Mouse (Mus musculus): ENCODE measurements around the gene Tcf7l1. TPM values are rescaled to one million over a fixed set of nuclear protein-coding genes. Genes with fewer than 3 reads are reported as not detected.
A peak's percentile ranks its signal among the peaks of the same experiment; 100 is the strongest.

Gene Tcf7l1
- total and polyA plus RNA-seq, 3 experiments = not detected

- Histone ChIP-seq H3K27ac (ENCODE audit: control insufficient read depth, low read depth, low read length) (no peak overlapping the region), H3K4me3 (ENCODE audit: control insufficient read depth in 1 of 2, insufficient read depth in 1 of 2, low read depth in 2 of 2, low read length in 2 of 2) (no peak overlapping the region), H3K9me3 (replicated peaks; ENCODE audit: insufficient read depth, low read length) (no peaks in the 10 kb centered on the region), H3K27me3 (ENCODE audit: control insufficient read depth in 1 of 2, insufficient read depth in 2 of 2, low read length in 2 of 2) (no peaks in the 10 kb centered on the region), H3K4me1 (ENCODE audit: control insufficient read depth in 1 of 2, insufficient read depth in 2 of 2, low read length in 2 of 2) (peaks cover 6 to 8% of the 10 kb centered on the region in 2 experiments), H3K36me3 (ENCODE audit: control insufficient read depth in 1 of 2, insufficient read depth in 2 of 2, low read length in 2 of 2) (peaks cover 3 to 7% of the 10 kb centered on the region in 2 experiments; a peak in 3 of 4 replicates), H3K9ac (ENCODE audit: control insufficient read depth, low read depth, low read length, poor library complexity, severe bottlenecking) (no peak overlapping the region), H3K79me2 (ENCODE audit: control insufficient read depth, insufficient read depth, low read length, poor library complexity) (no peaks in the 10 kb centered on the region)
- TF ChIP-seq GABPA (IDR thresholded peaks at IDR 0.05; ENCODE audit: low read depth, low read length) (no peak), ETS1 (IDR thresholded peaks at IDR 0.05; ENCODE audit: low read depth, low read length) (no peak), RAD21 (IDR thresholded peaks at IDR 0.05; ENCODE audit: low read depth, low read length) (no peak), NRF1 (IDR thresholded peaks at IDR 0.05; ENCODE audit: insufficient read depth, low read depth, low read length, poor library complexity, severe bottlenecking) (no peak), POLR2A (IDR thresholded peaks at IDR 0.05; ENCODE audit: control insufficient read depth in 1 of 2, insufficient read depth in 1 of 2, low read depth in 1 of 2, low read length in 2 of 2, poor library complexity in 1 of 2) (no peak), ZMIZ1 (IDR thresholded peaks at IDR 0.05; ENCODE audit: low read depth, low read length) (no peak), HCFC1 (IDR thresholded peaks at IDR 0.05; ENCODE audit: low read depth, low read length) (no peak), MAFK (IDR thresholded peaks at IDR 0.05; ENCODE audit: borderline replicate concordance, low read depth, low read length) (no peak), JUND (IDR thresholded peaks at IDR 0.05; ENCODE audit: low read depth, low read length) (no peak), TCF12 (IDR thresholded peaks at IDR 0.05; ENCODE audit: low read depth, low read length) (no peak), GATA1 (IDR thresholded peaks at IDR 0.05; ENCODE audit: low read depth, low read length) (no peak), MAZ (IDR thresholded peaks at IDR 0.05; ENCODE audit: low read depth, low read length) (no peak), ELF1 (IDR thresholded peaks at IDR 0.05; ENCODE audit: low read depth, low read length) (no peak), KAT2A (conservative IDR thresholded peaks at IDR 0.05; ENCODE audit: low read depth, low read length) (no peak), E2F4 (IDR thresholded peaks at IDR 0.05; ENCODE audit: borderline replicate concordance, low read depth, low read length) (no peak), USF2 (IDR thresholded peaks at IDR 0.05; ENCODE audit: borderline replicate concordance in 1 of 2, insufficient read depth in 1 of 2, low read depth in 1 of 2, low read length in 2 of 2) (no peak), POLR2AphosphoS5 (IDR thresholded peaks at IDR 0.05; ENCODE audit: borderline replicate concordance, low read depth, low read length) (no peak)
- no peak for DNase-seq (ENCODE audit: low read depth, low spot score)
Measured at GRCm38 (mm10) chr6:72604066-72604465, 185.0 kb downstream of the Tcf7l1 start.

GRCm38 (mm10) chr6:72601732-72602131, 187.3 kb downstream of the Tcf7l1 start:
- no peak overlapping the region for H3K27ac ChIP-seq (ENCODE audit: control insufficient read depth, low read depth, low read length)
- H3K79me2 ChIP-seq (ENCODE audit: control insufficient read depth, insufficient read depth, low read length, poor library complexity) = peaks cover 5% of the 10 kb centered on the region
- H3K36me3 ChIP-seq (ENCODE audit: control insufficient read depth in 1 of 2, insufficient read depth in 2 of 2, low read length in 2 of 2) = peaks cover 0 to 9% of the 10 kb centered on the region in 2 experiments; a peak in 3 of 4 replicates
- H3K27me3 ChIP-seq (ENCODE audit: control insufficient read depth in 1 of 2, insufficient read depth in 2 of 2, low read length in 2 of 2) = no peaks in the 10 kb centered on the region
- no peaks in the 10 kb centered on the region for H3K9me3 ChIP-seq (replicated peaks; ENCODE audit: insufficient read depth, low read length)
- H3K4me1 ChIP-seq (ENCODE audit: control insufficient read depth in 1 of 2, insufficient read depth in 2 of 2, low read length in 2 of 2) = peaks cover 8 to 14% of the 10 kb centered on the region in 2 experiments
- DNase-seq (ENCODE audit: low read depth, low spot score) = peak; percentile 94
- no peak overlapping the region for H3K9ac ChIP-seq (ENCODE audit: control insufficient read depth, low read depth, low read length, poor library complexity, severe bottlenecking)
- no peak overlapping the region for H3K4me3 ChIP-seq (ENCODE audit: control insufficient read depth in 1 of 2, insufficient read depth in 1 of 2, low read depth in 2 of 2, low read length in 2 of 2)
- TF ChIP-seq GATA1 (IDR thresholded peaks at IDR 0.05; ENCODE audit: low read depth, low read length) (peak; percentile 91), SMC3 (IDR thresholded peaks at IDR 0.05; ENCODE audit: low read depth, low read length) (peak; percentile 63), CHD1 (IDR thresholded peaks at IDR 0.05; ENCODE audit: low read depth, low read length) (no peak), CTCF (IDR thresholded peaks at IDR 0.05 in 2 of 3, conservative IDR thresholded peaks at IDR 0.05 in 1 of 3; ENCODE audit: control insufficient read depth in 1 of 3, insufficient read depth in 1 of 3, low read depth in 2 of 3, low read length in 3 of 3, poor library complexity in 1 of 3, severe bottlenecking in 1 of 3) (peak; percentile 71 to 99 (median 88)), POLR2A (IDR thresholded peaks at IDR 0.05; ENCODE audit: control insufficient read depth in 1 of 2, insufficient read depth in 1 of 2, low read depth in 1 of 2, low read length in 2 of 2, poor library complexity in 1 of 2) (no peak), CHD2 (IDR thresholded peaks at IDR 0.05; ENCODE audit: low read length) (no peak), MAX (IDR thresholded peaks at IDR 0.05; ENCODE audit: low read length) (no peak), ELF1 (IDR thresholded peaks at IDR 0.05; ENCODE audit: low read depth, low read length) (peak; percentile 65; the same call in 1 of the 2 replicates), BHLHE40 (IDR thresholded peaks at IDR 0.05; ENCODE audit: borderline replicate concordance, low read depth, low read length) (no peak), USF2 (IDR thresholded peaks at IDR 0.05; ENCODE audit: borderline replicate concordance in 1 of 2, insufficient read depth in 1 of 2, low read depth in 1 of 2, low read length in 2 of 2) (no peak), JUND (IDR thresholded peaks at IDR 0.05; ENCODE audit: low read depth, low read length) (no peak), MEF2A (IDR thresholded peaks at IDR 0.05; ENCODE audit: extremely low read depth, insufficient replicate concordance, low read depth, low read length, poor library complexity, severe bottlenecking) (no peak), ETS1 (IDR thresholded peaks at IDR 0.05; ENCODE audit: low read depth, low read length) (peak; percentile 10; the same call in 1 of the 2 replicates), MXI1 (IDR thresholded peaks at IDR 0.05; ENCODE audit: low read depth, low read length) (no peak; the same call in 1 of the 2 replicates), POLR2AphosphoS5 (IDR thresholded peaks at IDR 0.05; ENCODE audit: borderline replicate concordance, low read depth, low read length) (no peak), E2F4 (IDR thresholded peaks at IDR 0.05; ENCODE audit: borderline replicate concordance, low read depth, low read length) (no peak), EP300 (IDR thresholded peaks at IDR 0.05; ENCODE audit: low read depth in 1 of 2, low read length in 2 of 2) (peak in 1 of 2 experiments; percentile 77; a peak in 2 of 4 replicates), TAL1 (IDR thresholded peaks at IDR 0.05; ENCODE audit: low read length) (no peak), HCFC1 (IDR thresholded peaks at IDR 0.05; ENCODE audit: low read depth, low read length) (peak; percentile 50; the same call in 1 of the 2 replicates), SIN3A (IDR thresholded peaks at IDR 0.05; ENCODE audit: low read length) (peak; percentile 54), RAD21 (IDR thresholded peaks at IDR 0.05; ENCODE audit: low read depth, low read length) (peak; percentile 53), GABPA (IDR thresholded peaks at IDR 0.05; ENCODE audit: low read depth, low read length) (no peak)
